Mouse (Mus musculus) brain, embryonic 14.5 days (tissue): ENCODE data around the gene Gpr176.

Experiments used
- CTCF ChIP-seq: fragments of 200-500 bp; IDR thresholded peaks from 2 replicates; pipeline ENCODE4 v1.5.1; 2012; ENCODE audit warnings: inconsistent platforms, mild to moderate bottlenecking, moderate library complexity, borderline replicate concordance; ENCODE audit not compliant: insufficient read depth, insufficient read length; ENCODE audit errors: extremely low read depth
- POLR2A ChIP-seq: fragments of 200-500 bp; IDR thresholded peaks from 2 replicates; pipeline ENCODE4 v1.6.1; 2012; ENCODE audit warnings: mild to moderate bottlenecking, inconsistent platforms, borderline replicate concordance; ENCODE audit not compliant: poor library complexity, insufficient read depth, insufficient read length, severe bottlenecking; ENCODE audit errors: extremely low read depth

- no peak for TF ChIP-seq POLR2A
- no peak for TF ChIP-seq CTCF
These were observed 90.8 kb downstream of the Gpr176 start for GRCm38 (mm10) chr2:118282467-118282866.
